Mouse (Mus musculus) forebrain, embryonic 10.5 days (tissue): Measurements from ENCODE around the gene Rab15. TPM values are rescaled to one million over a fixed set of nuclear protein-coding genes. Genes with fewer than 3 reads are reported as not detected.

Source experiments
- DNase-seq: peaks from one replicate; pipeline ENCODE4 v3.0.0-alpha.2; 2017; ENCODE audit warnings: low spot score; ENCODE audit errors: extremely low spot score
- H3K27ac ChIP-seq: fragments of 300-500 bp; sonication (generic); 2 replicates; pipeline ENCODE4 v1.5.1; 2016; ENCODE audit warnings: mild to moderate bottlenecking
- H3K27me3 ChIP-seq: fragments of 300-500 bp; sonication (generic); 2 replicates; pipeline ENCODE4 v1.6.1; 2016; ENCODE audit warnings: mild to moderate bottlenecking; ENCODE audit not compliant: poor library complexity, severe bottlenecking
- H3K36me3 ChIP-seq: fragments of 300-500 bp; sonication (generic); replicated peaks from 2 replicates; pipeline ENCODE4 v1.6.1; 2016; ENCODE audit warnings: mild to moderate bottlenecking, moderate library complexity
- H3K4me1 ChIP-seq: fragments of 300-500 bp; sonication (generic); 2 replicates; pipeline ENCODE4 v1.6.1; 2016
- H3K4me3 ChIP-seq: fragments of 300-500 bp; sonication (generic); 2 replicates; pipeline ENCODE4 v1.5.1; 2016; ENCODE audit warnings: mild to moderate bottlenecking, moderate library complexity
- H3K9me3 ChIP-seq: fragments of 300-500 bp; sonication (generic); 2 replicates; pipeline ENCODE4 v1.6.1; 2016; ENCODE audit warnings: mild to moderate bottlenecking, moderate library complexity
- WGBS: fragments of 180-500 bp; shearing (Covaris S2); methylation state at CpG from one replicate; pipeline ENCODE4 v1.1.7; 2016; 5-methylcytosine and 5-hydroxymethylcytosine counted together
- polyA plus RNA-seq: library from polyadenylated mRNA; unstranded; fragments of >200 nt; fragmentation: Nextera tagmentation; extraction: Ambion mirVana; gene quantifications from 2 replicates; pipeline ENCODE4 v1.2.1, GENCODE M21; 2016

Gene Rab15
- polyA plus RNA-seq, 1 experiment from 2014 or later, result 9.2 TPM

- no peak overlapping the region for H3K27ac ChIP-seq
- H3K36me3 ChIP-seq, result no peaks in the 10 kb centered on the region
- no peaks in the 10 kb centered on the region for H3K4me1 ChIP-seq
- 48% methylated on average over 14 of the region's 14 CpGs for WGBS
- no peaks in the 10 kb centered on the region for H3K9me3 ChIP-seq
- DNase-seq, result peak; percentile 49
- no peaks in the 10 kb centered on the region for H3K27me3 ChIP-seq
- H3K4me3 ChIP-seq, result no peak overlapping the region
These were observed 69.9 kb downstream of the Rab15 start for GRCm38 (mm10) chr12:76752652-76753318.

- no peaks in the 10 kb centered on the region for H3K9me3 ChIP-seq
- 79% methylated on average over 16 of the region's 16 CpGs for WGBS
- no peaks in the 10 kb centered on the region for H3K4me1 ChIP-seq
- H3K27ac ChIP-seq, result no peak overlapping the region
- no peaks in the 10 kb centered on the region for H3K36me3 ChIP-seq
- no peaks in the 10 kb centered on the region for H3K27me3 ChIP-seq
- no peak for DNase-seq
- no peak overlapping the region for H3K4me3 ChIP-seq
These were observed 71.7 kb downstream of the Rab15 start for GRCm38 (mm10) chr12:76750866-76751459.

Other genes starting within 250 kb of the Rab15 start
- gene Sptb, start 112.4 kb downstream of the Rab15 start, polyA plus RNA-seq, result 3.5 and 5.4 TPM in 2 replicates
- gene Churc1, start 57.4 kb downstream of the Rab15 start, polyA plus RNA-seq, result 115 and 125 TPM in 2 replicates
- gene Fntb, start 57.3 kb downstream of the Rab15 start, polyA plus RNA-seq, result 44.7 and 45.1 TPM in 2 replicates
- gene Gpx2, start 27.4 kb downstream of the Rab15 start, polyA plus RNA-seq, result 0.20 and 0.21 TPM in 2 replicates
- gene Max, start 139.3 kb upstream of the Rab15 start, polyA plus RNA-seq, result 12.0 and 13.5 TPM in 2 replicates